Mouse (Mus musculus) ES-E14 (cell line): Measurements from ENCODE around the gene Flt3l. TPM values are rescaled to one million over a fixed set of nuclear protein-coding genes. Genes with fewer than 3 reads are reported as not detected.
"Not testable (repeated sequence)": the region's sequence is repeated elsewhere in the genome, so short reads cannot be mapped to it uniquely, and the experiment has no call there.

Source experiments
- DNase-seq: peaks from one replicate; pipeline ENCODE4 v3.0.0-alpha.2; 2013; ENCODE audit warnings: low read depth, low spot score
- H3K27ac ChIP-seq: 2 replicates; pipeline ENCODE4 v1.5.1; 2012; ENCODE audit warnings: low read depth, mild to moderate bottlenecking, low read length, moderate library complexity, mixed read lengths; ENCODE audit not compliant: poor library complexity, insufficient read depth, severe bottlenecking
- H3K36me3 ChIP-seq: 2 replicates; pipeline ENCODE4 v1.6.1; 2012; ENCODE audit warnings: mild to moderate bottlenecking, low read length, moderate library complexity, mixed read lengths; ENCODE audit not compliant: control insufficient read depth, poor library complexity, insufficient read depth, severe bottlenecking
- H3K4me1 ChIP-seq, 2 experiments: fragments of 150-350 bp in 1 of 2; sonication (generic) in 1 of 2; 2 replicates each; pipeline ENCODE4 v1.6.1; 2012; ENCODE audit warnings: low read length in 2 of 2, mild to moderate bottlenecking in 1 of 2, mixed read lengths in 1 of 2; ENCODE audit not compliant: control insufficient read depth in 2 of 2, insufficient read depth in 2 of 2, poor library complexity in 1 of 2
- H3K4me3 ChIP-seq, 2 experiments: fragments of 150-350 bp in 1 of 2; sonication (generic) in 1 of 2; 2 replicates each; pipeline ENCODE4 v1.5.1; 2012; ENCODE audit warnings: low read length in 2 of 2, low read depth in 1 of 2, mild to moderate bottlenecking in 1 of 2, mixed read lengths in 1 of 2; ENCODE audit not compliant: insufficient read depth in 1 of 2, poor library complexity in 1 of 2, severe bottlenecking in 1 of 2
- H3K9ac ChIP-seq: 2 replicates; pipeline ENCODE4 v1.6.1; 2012; ENCODE audit warnings: low read depth, mild to moderate bottlenecking, low read length, mixed read lengths; ENCODE audit not compliant: poor library complexity, insufficient read depth, severe bottlenecking
- H3K9me3 ChIP-seq: fragments of 150-350 bp; sonication (generic); 2 replicates; pipeline ENCODE4 v1.6.1; 2012; ENCODE audit warnings: low read depth, mild to moderate bottlenecking, low read length; ENCODE audit not compliant: control insufficient read depth, insufficient read depth
- CHD2 ChIP-seq: IDR thresholded peaks from 2 replicates; pipeline ENCODE4 v1.6.1; 2014; ENCODE audit warnings: mild to moderate bottlenecking, low read depth, low read length, inconsistent platforms
- HCFC1 ChIP-seq: IDR thresholded peaks from 2 replicates; pipeline ENCODE4 v1.6.1; 2012; ENCODE audit warnings: low read length, inconsistent platforms, borderline replicate concordance; ENCODE audit not compliant: insufficient read depth
- MAFK ChIP-seq: IDR thresholded peaks from 2 replicates; pipeline ENCODE4 v1.6.1; 2014; ENCODE audit warnings: mild to moderate bottlenecking, low read depth, low read length, inconsistent platforms; ENCODE audit not compliant: insufficient read depth
- ZC3H11A ChIP-seq: IDR thresholded peaks from 2 replicates; pipeline ENCODE4 v1.6.1; 2012; ENCODE audit warnings: low read depth, mild to moderate bottlenecking, inconsistent platforms, low read length, borderline replicate concordance
- ZNF384 ChIP-seq: IDR thresholded peaks from 2 replicates; pipeline ENCODE4 v1.6.1; 2012; ENCODE audit warnings: low read depth, low read length, inconsistent platforms
- in situ Hi-C, 2 experiments: fragments of 600-800 bp; cut with MboI; formaldehyde crosslinking; loops; one replicate each; pipeline ENCODE4 v1.15.1; 2025; ENCODE audit warnings: low sequenced_read_pairs in 2 of 2, inconsistent platforms in 1 of 2; ENCODE audit not compliant: unreplicated experiment in 2 of 2
- total RNA-seq: library from RNA; depleted of rRNA; stranded (reverse); fragments of 300-350 nt; gene quantifications from 2 replicates; pipeline ENCODE4 v1.2.3, GENCODE M21; 2012

The Flt3l gene
- total RNA-seq, 1 experiment, result 1.8 TPM

DNA sequence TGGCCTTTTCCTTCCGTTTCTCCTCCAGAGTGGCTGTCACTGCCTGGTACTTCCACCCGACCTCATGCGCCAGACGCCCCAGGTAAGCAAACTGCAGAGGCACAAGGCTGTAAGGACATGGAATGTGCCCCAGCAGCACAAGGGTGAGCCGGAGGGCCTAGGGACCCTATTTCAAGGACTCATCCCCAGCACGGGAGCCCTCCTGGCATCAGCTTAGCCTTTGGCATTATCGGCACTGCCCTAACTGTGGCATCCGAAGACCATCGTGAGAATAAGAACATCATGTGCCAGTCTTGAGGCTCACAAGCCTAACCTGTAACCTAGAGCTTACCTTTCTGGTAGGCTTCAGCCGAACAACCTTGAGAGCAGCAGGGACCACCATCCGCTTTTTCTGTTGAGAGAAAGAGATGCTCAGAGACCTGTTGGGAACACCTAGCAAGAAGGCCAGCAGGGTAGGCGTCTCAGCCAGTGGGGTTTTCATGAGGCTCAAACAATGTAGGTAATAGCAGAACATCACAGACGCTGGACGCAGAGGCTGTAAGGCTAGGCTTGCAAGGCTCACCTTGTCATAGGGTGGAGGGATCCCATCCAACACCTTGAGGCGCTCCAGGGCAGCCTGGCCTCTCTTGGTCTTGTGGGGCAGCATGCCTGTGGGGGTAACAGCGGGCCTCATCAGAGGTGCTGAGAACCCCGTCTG lies 9.9 kb downstream of the Flt3l start:
- H3K9me3 ChIP-seq, result no peaks in the 10 kb centered on the region
- no peak for DNase-seq
- H3K27ac ChIP-seq, result peak overlapping the region; percentile 96
- H3K36me3 ChIP-seq, result peaks cover 57% of the 10 kb centered on the region
- in situ Hi-C loops, result no loop called here
- TF ChIP-seq ZNF384 (no peak), HCFC1 (no peak), ZC3H11A (no peak), MAFK (no peak), CHD2 (no peak)
- H3K4me3 ChIP-seq, result peak overlapping the region; percentile 80 to 99
- peaks cover 0 to 12% of the 10 kb centered on the region in 2 experiments; a peak in 1 of 4 replicates for H3K4me1 ChIP-seq
- peak overlapping the region; percentile 100 for H3K9ac ChIP-seq

DNA sequence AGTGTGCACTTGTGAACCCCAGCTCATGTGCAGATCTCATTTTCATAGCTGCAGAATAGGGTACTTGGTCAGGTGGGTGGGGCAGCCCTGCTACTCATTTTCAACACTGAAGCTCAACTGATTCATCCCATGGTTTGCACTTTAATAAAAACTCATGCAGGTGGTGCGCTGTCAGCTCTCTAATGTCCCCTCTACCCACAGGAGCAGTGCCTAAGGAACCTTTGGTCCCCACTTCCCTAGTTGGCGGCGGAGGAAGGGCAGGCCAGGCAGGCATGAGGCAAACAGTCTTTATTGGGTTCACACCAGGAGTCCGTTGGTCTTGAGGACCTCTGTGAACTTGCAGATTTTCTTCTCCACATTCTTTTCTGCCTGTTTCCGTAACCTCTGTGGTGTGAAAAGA lies 10.6 kb downstream of the Flt3l start:
- H3K27ac ChIP-seq, result peak overlapping the region; percentile 96
- DNase-seq, H3K4me1 ChIP-seq, H3K9me3 ChIP-seq, in situ Hi-C loops: not testable (repeated sequence)
- H3K4me3 ChIP-seq, result peak overlapping the region in 1 of 2 experiments; percentile 99; a peak in 2 of 4 replicates
- peak overlapping the region; percentile 100; the same call in 1 of the 2 replicates for H3K9ac ChIP-seq
- H3K36me3 ChIP-seq, result peaks cover 63% of the 10 kb centered on the region

GRCm38 (mm10) chr7:45125144-45125600 lies 11.1 kb downstream of the Flt3l start:
- H3K9me3 ChIP-seq, result no peaks in the 10 kb centered on the region
- H3K27ac ChIP-seq, result peak overlapping the region; percentile 96; the same call in 1 of the 2 replicates
- in situ Hi-C loops, result no loop called here
- peak; percentile 63 for DNase-seq
- peak overlapping the region; percentile 100; the same call in 1 of the 2 replicates for H3K9ac ChIP-seq
- H3K4me3 ChIP-seq, result peak overlapping the region in 1 of 2 experiments; percentile 99; a peak in 2 of 4 replicates
- H3K36me3 ChIP-seq, result peaks cover 67% of the 10 kb centered on the region
- peaks cover 0 to 7% of the 10 kb centered on the region in 2 experiments; a peak in 1 of 4 replicates for H3K4me1 ChIP-seq
- TF ChIP-seq MAFK, result no peak
- no peak for TF ChIP-seq ZNF384
- no peak for TF ChIP-seq HCFC1
- no peak for TF ChIP-seq CHD2
- no peak for TF ChIP-seq ZC3H11A

DNA sequence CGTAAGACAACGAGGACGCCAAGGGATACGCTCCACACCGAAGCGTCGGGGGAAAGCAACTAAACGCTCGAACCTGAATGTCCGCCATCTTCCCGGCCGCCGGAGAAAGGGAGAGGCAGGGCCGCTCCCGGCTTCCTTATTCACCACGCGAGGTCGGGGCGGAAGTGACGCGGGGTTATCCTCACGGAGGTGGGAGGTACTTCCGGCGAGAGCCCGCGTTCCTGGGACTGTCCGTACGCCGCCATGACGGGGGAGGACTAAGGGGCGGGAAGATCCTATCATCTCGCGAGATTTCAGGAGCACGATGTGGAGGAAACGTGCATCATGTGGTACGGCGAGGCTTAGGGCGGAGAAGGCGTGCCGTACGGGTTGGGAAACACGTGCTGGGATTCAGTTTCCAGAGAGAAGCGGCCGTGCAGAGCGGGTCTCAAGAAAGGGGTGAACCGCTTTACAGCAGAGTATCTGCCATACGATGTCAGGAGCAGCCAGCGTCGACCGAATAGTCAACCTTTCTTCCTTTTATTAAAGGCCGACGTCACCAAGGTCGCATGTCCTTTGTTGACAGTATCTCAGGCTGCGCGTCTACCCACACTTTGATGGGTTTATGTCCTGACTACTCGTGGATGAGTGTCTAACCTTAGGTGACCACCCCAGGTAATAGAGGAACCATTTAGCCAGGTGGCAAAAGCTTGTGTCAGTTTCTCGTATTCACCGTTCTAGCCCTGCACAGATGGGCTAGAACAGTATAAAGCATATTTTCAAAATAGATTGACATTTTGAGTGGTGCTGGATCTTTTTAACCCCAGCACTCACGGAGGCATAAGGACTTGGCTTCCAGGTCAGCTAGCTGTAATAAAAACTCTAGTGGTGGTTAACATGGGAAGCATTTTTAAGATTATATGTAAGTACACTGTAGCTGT lies 11.7 kb downstream of the Flt3l start, which contains the start of gene Rps11:
Gene Rps11 (minus strand): TSS at position 216 of the 920 bp plus-strand sequence.
- peak within 1 kb of the TSS; percentile 93 to 99 for H3K4me3 ChIP-seq
- H3K36me3 ChIP-seq, result peaks cover 72% of the 10 kb centered on the region
- peak within 1 kb of the TSS; percentile 96 for H3K27ac ChIP-seq
- TF ChIP-seq HCFC1 (peak; percentile 73; the same call in 1 of the 2 replicates), ZNF384 (no peak), CHD2 (peak; percentile 94), ZC3H11A (no peak), MAFK (no peak)
- H3K4me1 ChIP-seq, result peaks cover 0 to 11% of the 10 kb centered on the region in 2 experiments; a peak in 2 of 4 replicates
- no peaks in the 10 kb centered on the region for H3K9me3 ChIP-seq
- DNase-seq, result peak; percentile 99
- peak within 1 kb of the TSS; percentile 100 for H3K9ac ChIP-seq
- in situ Hi-C loops, result no loop called here
